Mouse (Mus musculus) layer of hippocampus, postnatal 10 days (tissue): ENCODE results near the gene Pramef8. TPM values are rescaled to one million over a fixed set of nuclear protein-coding genes. Genes with fewer than 3 reads are reported as not detected.
A peak's percentile ranks its signal among the peaks of the same experiment; 100 is the strongest.
"Not testable (repeated sequence)": the region's sequence is repeated elsewhere in the genome, so short reads cannot be mapped to it uniquely, and the experiment has no call there.

Experiments used
- DNase-seq, 2 experiments: peaks; one replicate each; pipeline ENCODE4 v3.0.0; 2021; ENCODE audit warnings: low spot score in 2 of 2
- long read RNA-seq: library from polyadenylated mRNA; stranded (forward); transcript quantifications from one replicate; pipeline ENCODE4 v2.0.0, GENCODE M21; 2023
- total RNA-seq, 2 experiments: library from RNA; stranded (reverse); gene quantifications; 2 replicates each; pipeline ENCODE4 v1.2.3; 2021

Pramef8 gene
- 10 to 100 TPM in 1 of 2 experiments, 1 to 10 TPM in 1; 9.5 to 10.3 TPM for total RNA-seq
- long read RNA-seq, transcript Pramef8-201 (4 exons, 3,260 nt) = major isoform, 12 of 12 reads
- long read RNA-seq, partial matches to known transcripts = 0 of 12 reads
- long read RNA-seq, other reads (novel, unspliced or antisense) = 0 of 12 reads

- DNase-seq = peak; percentile 90 to 93
These were observed at the start of gene Pramef8 for GRCm38 (mm10) chr4:143412219-143413092. Gene Pramef8 (plus strand): TSS chr4:143412426.

- no peak for DNase-seq
These were observed 45.7 kb upstream of the Pramef8 start for GRCm38 (mm10) chr4:143366415-143367041.

DNA sequence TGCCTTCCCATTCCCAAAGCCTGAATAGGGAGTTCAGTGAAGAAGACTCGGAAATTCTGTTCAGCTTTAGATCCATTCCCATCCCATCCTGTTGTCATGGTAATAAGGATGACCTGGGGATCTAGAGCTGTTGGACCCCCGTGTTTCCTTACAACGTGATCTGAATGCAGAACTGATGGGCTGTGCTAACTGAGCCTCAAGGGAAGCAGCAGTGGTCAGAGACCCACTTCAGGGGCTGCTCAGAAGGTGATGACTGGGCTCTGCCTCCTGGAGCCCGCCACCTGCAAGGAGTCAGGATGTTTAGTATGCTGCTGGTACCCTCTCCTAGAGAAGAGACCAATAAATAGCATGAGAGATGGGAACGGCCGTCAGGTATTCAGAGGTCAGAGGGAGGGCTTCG lies 32.7 kb upstream of the Pramef8 start:
- DNase-seq = no peak

- peak; percentile 22 to 40 for DNase-seq
These were observed 32.1 kb upstream of the Pramef8 start for GRCm38 (mm10) chr4:143379931-143380715.

DNA sequence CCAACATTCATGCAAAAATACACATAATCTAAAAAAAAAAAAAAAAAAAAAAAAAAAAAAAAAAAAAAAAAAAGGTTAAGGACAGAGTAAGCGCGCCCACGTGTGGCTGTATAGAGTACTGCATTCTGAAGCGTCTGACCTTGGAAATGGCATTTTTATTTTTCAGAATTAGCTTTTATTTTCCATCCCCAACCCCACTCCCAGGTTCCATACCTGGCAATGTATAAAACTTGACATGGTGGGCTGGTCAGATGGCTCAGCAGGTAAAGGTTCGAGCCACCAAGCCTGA lies 31.6 kb upstream of the Pramef8 start:
- DNase-seq = peak; percentile 51 to 57

DNA sequence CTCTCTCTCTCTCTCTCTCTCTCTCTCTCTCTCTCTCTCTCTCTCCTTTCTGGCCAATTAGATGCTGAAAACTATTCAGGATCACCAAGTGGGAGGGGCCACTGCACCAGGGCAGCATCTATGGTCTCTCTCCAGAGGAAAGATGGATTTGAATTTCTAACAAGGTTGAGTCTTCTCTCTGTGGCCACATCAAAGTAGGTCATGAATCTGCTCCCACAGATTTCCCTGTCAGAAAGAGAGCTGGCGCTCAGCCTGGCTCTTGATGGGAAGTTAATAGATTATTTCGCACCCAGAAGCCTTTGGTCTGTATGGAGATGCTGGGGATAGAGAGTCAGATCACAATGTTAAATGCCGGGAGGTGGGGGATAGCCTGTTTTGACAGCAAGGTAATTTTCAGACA lies 30.1 kb upstream of the Pramef8 start:
- no peak for DNase-seq

DNA sequence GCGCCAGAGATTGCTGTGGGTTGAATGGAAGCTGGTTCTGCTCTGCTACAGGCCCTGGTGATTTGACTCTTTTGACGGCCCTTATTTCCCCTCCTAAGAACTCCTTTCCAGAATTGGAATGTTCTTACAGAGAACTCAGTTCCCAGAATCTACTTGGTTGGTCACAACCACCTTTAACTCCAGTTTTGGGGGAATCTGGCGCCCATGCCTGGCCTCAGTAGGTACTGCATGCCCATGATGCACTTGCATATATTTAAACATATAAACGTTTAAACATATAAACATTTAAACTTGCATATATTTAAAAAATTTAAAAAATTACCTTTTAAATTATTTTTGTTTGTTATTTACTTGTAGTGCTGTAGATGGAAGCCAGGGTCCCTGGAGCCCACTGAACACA lies 28.6 kb upstream of the Pramef8 start:
- no peak for DNase-seq

GRCm38 (mm10) chr4:143388955-143389702 lies 23.1 kb upstream of the Pramef8 start:
- peak; percentile 49 to 61 for DNase-seq

- DNase-seq = no peak
These were observed 18.0 kb upstream of the Pramef8 start, which contains the start of gene Pramel1 for GRCm38 (mm10) chr4:143394181-143394580. Gene Pramel1 (plus strand): TSS chr4:143394428.

- DNase-seq = peak in 1 of 2 experiments; percentile 20
These were observed 534 bp upstream of the Pramef8 start for GRCm38 (mm10) chr4:143411566-143412218.

GRCm38 (mm10) chr4:143413621-143414020 lies 1.4 kb downstream of the Pramef8 start:
- DNase-seq = no peak

DNA sequence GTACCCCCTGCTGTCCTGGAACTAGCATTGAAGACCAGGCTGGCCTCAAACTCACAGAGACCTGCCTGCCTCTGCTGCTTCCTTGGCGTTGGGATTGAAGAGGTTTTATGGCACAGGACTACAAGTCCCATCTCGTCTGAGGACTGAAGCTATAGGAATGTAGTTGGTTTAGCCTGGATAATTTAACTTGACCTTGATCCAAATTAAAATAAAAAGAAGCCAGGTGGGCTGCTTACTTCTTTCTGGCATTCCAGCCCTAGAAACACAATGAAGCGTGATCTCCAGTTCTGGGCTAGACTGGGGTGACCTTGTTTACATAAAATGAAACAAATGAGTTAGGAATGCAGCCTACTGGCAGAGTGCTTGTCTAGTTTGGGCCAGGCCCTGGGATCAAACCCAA lies 1.9 kb downstream of the Pramef8 start:
- no peak for DNase-seq

- not testable (repeated sequence) for DNase-seq
These were observed 14.5 kb downstream of the Pramef8 start for GRCm38 (mm10) chr4:143426770-143427169.

DNA sequence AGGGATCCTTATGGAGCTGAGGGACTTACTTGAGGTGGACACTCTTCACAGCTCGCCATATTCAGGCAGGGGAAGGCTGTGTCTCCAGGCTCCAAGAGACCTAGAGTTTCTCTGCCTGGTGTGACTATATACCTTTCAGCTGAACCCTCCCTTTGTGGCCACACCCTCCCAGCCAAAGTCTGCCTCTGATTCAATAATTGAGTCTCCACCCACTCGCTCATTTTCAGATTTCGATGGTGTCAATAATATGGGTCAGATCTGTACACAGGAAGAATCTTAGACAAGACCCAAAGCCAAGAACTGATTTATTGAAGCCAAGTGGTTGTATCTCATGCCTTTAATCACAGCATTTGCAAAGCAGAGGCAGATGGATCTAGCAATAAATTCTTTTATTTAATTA lies 38.0 kb downstream of the Pramef8 start, which contains the start of gene Oog4:
Oog4 (minus strand) TSS at position 101 of the 400 bp plus-strand sequence.
- no peak for DNase-seq

Other genes starting within 250 kb of the Pramef8 start
- 10 to 100 TPM; 29.6 to 31.2 TPM for gene Prdm2, start 199.4 kb upstream of the Pramef8 start, total RNA-seq
- 10 to 100 TPM; 16.0 to 18.3 TPM for gene Pdpn, start 112.9 kb upstream of the Pramef8 start, total RNA-seq
- gene Lrrc38, start 62.7 kb upstream of the Pramef8 start, total RNA-seq = 1 to 10 TPM in 1 of 2 experiments, under 1 TPM in 1; 0.78 to 1.0 TPM
- gene Pramel1, start 18.0 kb upstream of the Pramef8 start, total RNA-seq = under 1 TPM in 1 of 2 experiments, not detected in 1; 0.11 TPM
- not detected for gene Oog4, start 37.9 kb downstream of the Pramef8 start, total RNA-seq
- gene Gm13043, start 98.9 kb downstream of the Pramef8 start, total RNA-seq = not detected
- gene Gm13040, start 123.5 kb downstream of the Pramef8 start, total RNA-seq = not detected
- gene BC080695, start 139.3 kb downstream of the Pramef8 start, total RNA-seq = not detected
- gene Gm13057, start 139.3 kb downstream of the Pramef8 start, total RNA-seq = not detected
- gene Gm13083, start 202.6 kb downstream of the Pramef8 start, total RNA-seq = not detected
- gene Gm13088, start 244.8 kb downstream of the Pramef8 start, total RNA-seq = not detected